Mouse (Mus musculus) heart, adult 2 months (tissue): ENCODE measurements around the gene 5330417H12Rik. TPM values are rescaled to one million over a fixed set of nuclear protein-coding genes. Genes with fewer than 3 reads are reported as not detected.

Experiments used
- DNase-seq, 2 experiments: peaks; one replicate each; pipeline ENCODE4 v3.0.0; 2021
- H3K27ac ChIP-seq: fragments of 200-600 bp; 2 replicates; pipeline ENCODE4 v1.8.1; 2022
- H3K27me3 ChIP-seq: fragments of 200-500 bp; 2 replicates; pipeline ENCODE4 v1.6.1; 2012; ENCODE audit warnings: mild to moderate bottlenecking, low read length, inconsistent platforms, mixed read lengths; ENCODE audit not compliant: control insufficient read depth, insufficient read depth
- H3K36me3 ChIP-seq: fragments of 200-500 bp; 2 replicates; pipeline ENCODE4 v1.6.1; 2012; ENCODE audit warnings: low read length, inconsistent platforms; ENCODE audit not compliant: control insufficient read depth, insufficient read depth
- H3K4me1 ChIP-seq: fragments of 200-500 bp; 2 replicates; pipeline ENCODE4 v1.6.1; 2011; ENCODE audit warnings: low read length; ENCODE audit not compliant: control insufficient read depth, insufficient read depth
- H3K4me3 ChIP-seq: fragments of 200-600 bp; 2 replicates; pipeline ENCODE4 v1.8.1; 2022
- H3K79me2 ChIP-seq: fragments of 200-500 bp; replicated peaks from 2 replicates; pipeline ENCODE4 v1.6.1; 2012; ENCODE audit warnings: mild to moderate bottlenecking, inconsistent platforms, low read length, moderate library complexity, mixed read lengths; ENCODE audit not compliant: control insufficient read depth, insufficient read depth
- H3K9ac ChIP-seq: fragments of 200-500 bp; 2 replicates; pipeline ENCODE4 v1.6.1; 2012; ENCODE audit warnings: low read depth, mild to moderate bottlenecking, control low read depth, inconsistent platforms, low read length, mixed read lengths
- CTCF ChIP-seq: fragments of 200-600 bp; IDR thresholded peaks from 2 replicates; pipeline ENCODE4 v1.8.1; 2022; ENCODE audit warnings: antibody characterized with exemption, mild to moderate bottlenecking, moderate library complexity
- EP300 ChIP-seq: fragments of 200-500 bp; IDR thresholded peaks from 2 replicates; pipeline ENCODE4 v1.6.1; 2011; ENCODE audit warnings: low read depth, low read length, control low read depth; ENCODE audit not compliant: insufficient read depth
- POLR2A ChIP-seq: fragments of 200-500 bp; IDR thresholded peaks from 2 replicates; pipeline ENCODE4 v1.6.1; 2011; ENCODE audit warnings: mild to moderate bottlenecking, low read depth, low read length, control low read depth; ENCODE audit not compliant: insufficient read depth
- WGBS: fragments of 180-500 bp; shearing (Covaris S2); methylation state at CpG from one replicate; pipeline ENCODE4 v1.1.7; 2018; 5-methylcytosine and 5-hydroxymethylcytosine counted together
- intact Hi-C: fragments of 180-260 bp; cut with DNase I; formaldehyde crosslinking; loops from one replicate; pipeline ENCODE4 v1.15.1; 2025
- polyA plus RNA-seq: library from polyadenylated mRNA; depleted of rRNA; stranded (reverse); fragments of >200 nt; gene quantifications from 2 replicates; pipeline ENCODE4 v1.2.3, GENCODE M21; 2012
- total RNA-seq, 2 experiments: library from RNA; stranded (reverse); gene quantifications; 2 replicates each; pipeline ENCODE4 v1.2.3; 2021

The 5330417H12Rik gene
- total and polyA plus RNA-seq, 3 experiments = not detected

- 73% methylated on average over 5 of the region's 5 CpGs for WGBS
- H3K9ac ChIP-seq = no peak overlapping the region
- H3K27ac ChIP-seq = no peak overlapping the region
- H3K4me1 ChIP-seq = no peaks in the 10 kb centered on the region
- no peak for DNase-seq
- no peak overlapping the region for H3K4me3 ChIP-seq
- H3K36me3 ChIP-seq = no peaks in the 10 kb centered on the region
- no peaks in the 10 kb centered on the region for H3K27me3 ChIP-seq
- TF ChIP-seq EP300 = no peak
- TF ChIP-seq POLR2A = no peak
- TF ChIP-seq CTCF = no peak
- H3K79me2 ChIP-seq = no peaks in the 10 kb centered on the region
- intact Hi-C loops = no loop called here
Measured at GRCm38 (mm10) chr7:107638026-107638425, 13.1 kb upstream of the 5330417H12Rik start.

GRCm38 (mm10) chr7:107637398-107637797 is 12.4 kb upstream of the 5330417H12Rik start:
- no peak for DNase-seq
- WGBS = 79% methylated on average over 7 of the region's 7 CpGs
- Histone ChIP-seq H3K9ac (no peak overlapping the region), H3K79me2 (no peaks in the 10 kb centered on the region), H3K36me3 (no peaks in the 10 kb centered on the region), H3K27ac (no peak overlapping the region), H3K4me3 (no peak overlapping the region), H3K27me3 (no peaks in the 10 kb centered on the region), H3K4me1 (no peaks in the 10 kb centered on the region)
- intact Hi-C loops = no loop called here
- TF ChIP-seq POLR2A = no peak
- no peak for TF ChIP-seq CTCF
- no peak for TF ChIP-seq EP300

GRCm38 (mm10) chr7:107633201-107633600 is 8.2 kb upstream of the 5330417H12Rik start:
- Histone ChIP-seq H3K9ac (no peak overlapping the region), H3K36me3 (no peaks in the 10 kb centered on the region), H3K79me2 (no peaks in the 10 kb centered on the region), H3K27me3 (no peaks in the 10 kb centered on the region), H3K4me3 (no peak overlapping the region), H3K27ac (no peak overlapping the region), H3K4me1 (no peaks in the 10 kb centered on the region)
- WGBS = 84% methylated on average over 4 of the region's 4 CpGs
- intact Hi-C loops = no loop called here
- no peak for DNase-seq
- TF ChIP-seq POLR2A = no peak
- no peak for TF ChIP-seq CTCF
- no peak for TF ChIP-seq EP300

GRCm38 (mm10) chr7:107628383-107628782 is 3.4 kb upstream of the 5330417H12Rik start:
- Histone ChIP-seq H3K27me3 (no peaks in the 10 kb centered on the region), H3K4me3 (no peak overlapping the region), H3K4me1 (no peaks in the 10 kb centered on the region), H3K9ac (no peak overlapping the region), H3K79me2 (no peaks in the 10 kb centered on the region), H3K36me3 (no peaks in the 10 kb centered on the region), H3K27ac (no peak overlapping the region)
- no peak for TF ChIP-seq EP300
- intact Hi-C loops = no loop called here
- no peak for DNase-seq

GRCm38 (mm10) chr7:107625781-107626180 is 820 bp upstream of the 5330417H12Rik start:
- H3K4me1 ChIP-seq = no peaks in the 10 kb centered on the region
- 87% methylated on average over 6 of the region's 6 CpGs for WGBS
- TF ChIP-seq EP300 = no peak
- no peak for TF ChIP-seq CTCF
- TF ChIP-seq POLR2A = no peak
- H3K36me3 ChIP-seq = no peaks in the 10 kb centered on the region
- H3K9ac ChIP-seq = no peak overlapping the region
- DNase-seq = no peak
- H3K4me3 ChIP-seq = no peak overlapping the region
- intact Hi-C loops = no loop called here
- no peaks in the 10 kb centered on the region for H3K79me2 ChIP-seq
- no peak overlapping the region for H3K27ac ChIP-seq
- H3K27me3 ChIP-seq = no peaks in the 10 kb centered on the region

- Histone ChIP-seq H3K27ac (no peak overlapping the region), H3K36me3 (no peaks in the 10 kb centered on the region), H3K9ac (no peak overlapping the region), H3K79me2 (no peaks in the 10 kb centered on the region), H3K4me1 (peaks cover under 1% of the 10 kb centered on the region; the same call in 1 of the 2 replicates), H3K4me3 (no peak overlapping the region), H3K27me3 (no peaks in the 10 kb centered on the region)
- DNase-seq = no peak
- TF ChIP-seq POLR2A = no peak
- no peak for TF ChIP-seq EP300
- no peak for TF ChIP-seq CTCF
- intact Hi-C loops = no loop called here
- WGBS = 46% methylated on average over 3 of the region's 3 CpGs
Measured at GRCm38 (mm10) chr7:107624432-107624831, 529 bp downstream of the 5330417H12Rik start.

GRCm38 (mm10) chr7:107620137-107620536 is 4.8 kb downstream of the 5330417H12Rik start:
- WGBS = 63% methylated on average over 3 of the region's 3 CpGs
- Histone ChIP-seq H3K9ac (no peak overlapping the region), H3K4me3 (no peak overlapping the region), H3K4me1 (peaks cover 3% of the 10 kb centered on the region), H3K27me3 (no peaks in the 10 kb centered on the region), H3K79me2 (no peaks in the 10 kb centered on the region), H3K27ac (no peak overlapping the region), H3K36me3 (no peaks in the 10 kb centered on the region)
- intact Hi-C loops = no loop called here
- TF ChIP-seq CTCF (no peak), POLR2A (no peak), EP300 (no peak)
- DNase-seq = no peak
